Mouse (Mus musculus): Measurements from ENCODE around the gene Ofd1. TPM values are rescaled to one million over a fixed set of nuclear protein-coding genes. Genes with fewer than 3 reads are reported as not detected.

Ofd1 gene
- 7.8 and 8.2 TPM in 2 replicates for polyA plus RNA-seq (2015; fragmentation: Nextera tagmentation; extraction: Ambion mirVana)

- DNase-seq (ENCODE audit: low spot score) (peak; percentile 88), ATAC-seq (replicated peaks; ENCODE audit: low FRiP score, low read depth) (peak; percentile 99)
- peak within 1 kb of the TSS; percentile 59 for H3K4me3 ChIP-seq (replicated peaks; ENCODE audit: low read depth, low read length)
- no peaks in the 10 kb centered on the region for H3K9me3 ChIP-seq (replicated peaks; ENCODE audit: low read length)
- peak within 1 kb of the TSS; percentile 62 for H3K4me2 ChIP-seq (ENCODE audit: low read length)
- H3K4me1 ChIP-seq (replicated peaks; ENCODE audit: insufficient read depth, low read length): no peaks in the 10 kb centered on the region
- no peaks in the 10 kb centered on the region for H3K36me3 ChIP-seq (ENCODE audit: insufficient read depth, low read length)
- WGBS: 23% methylated on average over 44 of the region's 44 CpGs
- H3K27ac ChIP-seq: peak within 1 kb of the TSS; percentile 88
- no peak for TF ChIP-seq CTCF (IDR thresholded peaks at IDR 0.05; ENCODE audit: low read depth)
- peak within 1 kb of the TSS; percentile 76 for H3K9ac ChIP-seq (ENCODE audit: low read depth, low read length)
- no peaks in the 10 kb centered on the region for H3K27me3 ChIP-seq (ENCODE audit: insufficient read depth, low read length)
These were observed at the start of gene Ofd1 for GRCm38 (mm10) chrX:166440616-166441063. Ofd1 (minus strand) TSS chrX:166440704.

- H3K4me3 ChIP-seq (replicated peaks; ENCODE audit: low read depth, low read length): peak within 1 kb of the TSS; percentile 59
- ATAC-seq (replicated peaks; ENCODE audit: low FRiP score, low read depth) (peak; percentile 99), DNase-seq (ENCODE audit: low spot score) (peak; percentile 95)
- 18% methylated on average over 38 of the region's 41 CpGs for WGBS
- H3K27ac ChIP-seq: peak within 1 kb of the TSS; percentile 85
- H3K4me1 ChIP-seq (replicated peaks; ENCODE audit: insufficient read depth, low read length): no peaks in the 10 kb centered on the region
- no peaks in the 10 kb centered on the region for H3K36me3 ChIP-seq (ENCODE audit: insufficient read depth, low read length)
- H3K27me3 ChIP-seq (ENCODE audit: insufficient read depth, low read length): no peaks in the 10 kb centered on the region
- H3K4me2 ChIP-seq (ENCODE audit: low read length): peak within 1 kb of the TSS; percentile 61
- TF ChIP-seq CTCF (IDR thresholded peaks at IDR 0.05; ENCODE audit: low read depth): no peak
- H3K9ac ChIP-seq (ENCODE audit: low read depth, low read length): peak within 1 kb of the TSS; percentile 72
- H3K9me3 ChIP-seq (replicated peaks; ENCODE audit: low read length): no peaks in the 10 kb centered on the region
These were observed 39.0 kb upstream of the Ofd1 start, which contains the start of gene Rab9 for GRCm38 (mm10) chrX:166479365-166479983. Rab9 (minus strand) TSS chrX:166479867.

GRCm38 (mm10) chrX:166478631-166479364, 38.3 kb upstream of the Ofd1 start:
- peak overlapping the region; percentile 85 for H3K27ac ChIP-seq
- WGBS: 30% methylated on average over 27 of the region's 28 CpGs
- H3K4me2 ChIP-seq (ENCODE audit: low read length): peak overlapping the region; percentile 61
- TF ChIP-seq CTCF (IDR thresholded peaks at IDR 0.05; ENCODE audit: low read depth): no peak
- no peaks in the 10 kb centered on the region for H3K9me3 ChIP-seq (replicated peaks; ENCODE audit: low read length)
- H3K27me3 ChIP-seq (ENCODE audit: insufficient read depth, low read length): no peaks in the 10 kb centered on the region
- ATAC-seq (replicated peaks; ENCODE audit: low FRiP score, low read depth): peak; percentile 3; the same call in 1 of the 2 replicates
- no peaks in the 10 kb centered on the region for H3K4me1 ChIP-seq (replicated peaks; ENCODE audit: insufficient read depth, low read length)
- peak; percentile 9 for DNase-seq (ENCODE audit: low spot score)
- H3K36me3 ChIP-seq (ENCODE audit: insufficient read depth, low read length): no peaks in the 10 kb centered on the region
- H3K4me3 ChIP-seq (replicated peaks; ENCODE audit: low read depth, low read length): peak overlapping the region; percentile 59
- peak overlapping the region; percentile 72 for H3K9ac ChIP-seq (ENCODE audit: low read depth, low read length)

GRCm38 (mm10) chrX:166477393-166477792, 36.9 kb upstream of the Ofd1 start:
- H3K27me3 ChIP-seq (ENCODE audit: insufficient read depth, low read length): no peaks in the 10 kb centered on the region
- H3K4me1 ChIP-seq (replicated peaks; ENCODE audit: insufficient read depth, low read length): no peaks in the 10 kb centered on the region
- peak overlapping the region; percentile 61 for H3K4me2 ChIP-seq (ENCODE audit: low read length)
- H3K4me3 ChIP-seq (replicated peaks; ENCODE audit: low read depth, low read length): 0 out of 2 replicates have a peak overlapping the region, but pooled peaks have one; percentile 2
- peak; percentile 8 for DNase-seq (ENCODE audit: low spot score)
- no peak for TF ChIP-seq CTCF (IDR thresholded peaks at IDR 0.05; ENCODE audit: low read depth)
- no peak overlapping the region for H3K9ac ChIP-seq (ENCODE audit: low read depth, low read length)
- WGBS: 48% methylated on average over 6 of the region's 6 CpGs
- ATAC-seq (replicated peaks; ENCODE audit: low FRiP score, low read depth): no peak
- H3K36me3 ChIP-seq (ENCODE audit: insufficient read depth, low read length): no peaks in the 10 kb centered on the region
- H3K27ac ChIP-seq: no peak overlapping the region
- H3K9me3 ChIP-seq (replicated peaks; ENCODE audit: low read length): no peaks in the 10 kb centered on the region

- no peaks in the 10 kb centered on the region for H3K27me3 ChIP-seq (ENCODE audit: insufficient read depth, low read length)
- no peaks in the 10 kb centered on the region for H3K36me3 ChIP-seq (ENCODE audit: insufficient read depth, low read length)
- no peaks in the 10 kb centered on the region for H3K9me3 ChIP-seq (replicated peaks; ENCODE audit: low read length)
- H3K4me2 ChIP-seq (ENCODE audit: low read length): no peak overlapping the region
- H3K9ac ChIP-seq (ENCODE audit: low read depth, low read length): no peak overlapping the region
- H3K4me1 ChIP-seq (replicated peaks; ENCODE audit: insufficient read depth, low read length): no peaks in the 10 kb centered on the region
- H3K27ac ChIP-seq: no peak overlapping the region
- ATAC-seq (replicated peaks; ENCODE audit: low FRiP score, low read depth) (no peak), DNase-seq (ENCODE audit: low spot score) (no peak)
- no peak overlapping the region for H3K4me3 ChIP-seq (replicated peaks; ENCODE audit: low read depth, low read length)
- TF ChIP-seq CTCF (IDR thresholded peaks at IDR 0.05; ENCODE audit: low read depth): no peak
- WGBS: 75% methylated on average over 6 of the region's 6 CpGs
These were observed 32.1 kb upstream of the Ofd1 start for GRCm38 (mm10) chrX:166472612-166473011.

GRCm38 (mm10) chrX:166468321-166468720, 27.8 kb upstream of the Ofd1 start:
- no peak overlapping the region for H3K9ac ChIP-seq (ENCODE audit: low read depth, low read length)
- H3K27ac ChIP-seq: no peak overlapping the region
- no peak for ATAC-seq (replicated peaks; ENCODE audit: low FRiP score, low read depth)
- H3K4me2 ChIP-seq (ENCODE audit: low read length): no peak overlapping the region
- no peak overlapping the region for H3K4me3 ChIP-seq (replicated peaks; ENCODE audit: low read depth, low read length)
- no peaks in the 10 kb centered on the region for H3K4me1 ChIP-seq (replicated peaks; ENCODE audit: insufficient read depth, low read length)
- 88% methylated on average over 7 of the region's 7 CpGs for WGBS
- H3K9me3 ChIP-seq (replicated peaks; ENCODE audit: low read length): no peaks in the 10 kb centered on the region
- no peak for DNase-seq (ENCODE audit: low spot score)
- H3K36me3 ChIP-seq (ENCODE audit: insufficient read depth, low read length): no peaks in the 10 kb centered on the region
- no peaks in the 10 kb centered on the region for H3K27me3 ChIP-seq (ENCODE audit: insufficient read depth, low read length)
- TF ChIP-seq CTCF (IDR thresholded peaks at IDR 0.05; ENCODE audit: low read depth): no peak

Measured in kidney, postnatal 0 days (tissue).